Mouse (Mus musculus) right cerebral cortex, postnatal 14 days (tissue): Measurements from ENCODE around the gene Zbed4.
"Not testable (repeated sequence)": the region's sequence is repeated elsewhere in the genome, so short reads cannot be mapped to it uniquely, and the experiment has no call there.

ENCODE experiments used
- DNase-seq: peaks from one replicate; pipeline ENCODE4 v3.0.0; 2022

Zbed4 gene

DNA sequence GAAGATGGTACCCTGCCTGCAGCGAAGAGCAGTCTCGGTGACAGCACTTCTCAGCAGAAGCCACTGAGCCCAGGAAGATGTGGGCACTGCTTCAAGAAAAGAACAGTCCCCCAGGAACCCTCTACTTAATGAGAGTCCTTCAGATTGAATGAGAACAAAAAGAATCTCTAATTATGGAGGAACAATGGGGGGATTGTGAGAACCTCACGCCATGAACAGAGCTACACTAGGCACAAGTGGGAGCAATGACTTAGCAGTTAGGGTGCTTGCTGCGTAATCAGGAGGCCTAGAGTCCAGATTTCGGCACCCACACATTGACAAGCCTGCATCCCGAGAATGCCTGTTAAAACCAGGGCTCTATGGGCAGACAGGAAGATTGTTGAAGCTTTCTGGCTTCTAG is 10.1 kb upstream of the Zbed4 start:
- DNase-seq = no peak

DNA sequence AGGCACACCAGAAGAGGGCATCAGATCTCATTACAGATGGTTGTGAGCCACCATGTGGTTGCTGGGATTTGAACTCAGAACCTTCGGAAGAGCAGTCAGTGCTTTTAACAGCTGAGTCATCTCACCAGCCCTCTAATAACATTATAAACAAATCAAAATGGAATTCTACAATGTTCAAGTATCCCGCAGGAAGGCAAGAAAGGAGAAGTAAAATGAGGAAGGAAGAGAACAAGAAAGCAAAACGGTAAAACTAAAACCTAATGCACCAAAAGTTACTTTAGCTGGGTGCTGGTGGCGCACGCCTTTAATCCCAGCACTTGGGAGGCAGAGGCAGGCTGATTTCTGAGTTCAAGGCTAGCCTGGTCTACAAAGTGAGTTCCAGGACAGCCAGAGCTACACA is 8.1 kb upstream of the Zbed4 start:
- DNase-seq = not testable (repeated sequence)

DNA sequence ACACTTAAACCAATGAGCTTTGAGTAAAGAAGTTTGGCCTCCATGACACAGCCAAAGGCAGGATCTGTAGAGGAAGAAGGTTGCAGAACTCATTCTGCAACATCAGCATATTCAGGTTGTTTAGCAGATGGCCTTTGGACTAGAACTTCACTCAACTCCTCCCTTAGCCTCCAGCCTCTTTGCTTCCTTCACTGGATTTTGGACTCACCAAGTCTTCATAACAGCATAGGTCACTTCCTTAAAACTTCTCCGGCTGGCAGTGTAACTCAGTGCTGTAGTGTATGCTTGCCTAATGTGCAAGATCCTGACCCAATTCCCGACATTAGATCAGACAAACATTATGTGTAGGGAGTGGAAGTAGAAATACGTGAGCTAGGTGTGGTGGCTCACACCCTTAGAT is 6.1 kb upstream of the Zbed4 start:
- no peak for DNase-seq

DNA sequence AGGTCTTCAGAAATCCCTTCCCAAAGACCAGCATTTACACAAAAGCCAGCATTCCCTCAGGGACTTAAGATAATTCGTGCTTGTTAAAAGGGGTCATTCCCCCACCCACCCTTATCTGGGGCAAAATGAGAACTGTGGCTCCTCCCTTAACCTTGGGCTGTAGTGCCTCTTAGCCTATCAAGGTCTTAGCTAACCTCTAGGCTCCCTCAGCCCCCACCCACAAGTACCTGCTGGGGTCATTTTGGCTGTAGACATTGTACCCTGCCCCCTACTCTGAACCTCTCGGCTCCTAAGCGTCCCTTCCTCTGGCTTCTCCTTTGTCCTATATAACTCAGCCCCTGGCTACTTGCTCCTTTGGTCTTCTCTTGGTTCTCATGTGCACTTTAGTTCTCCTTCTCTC is 5.5 kb upstream of the Zbed4 start:
- DNase-seq = no peak

DNA sequence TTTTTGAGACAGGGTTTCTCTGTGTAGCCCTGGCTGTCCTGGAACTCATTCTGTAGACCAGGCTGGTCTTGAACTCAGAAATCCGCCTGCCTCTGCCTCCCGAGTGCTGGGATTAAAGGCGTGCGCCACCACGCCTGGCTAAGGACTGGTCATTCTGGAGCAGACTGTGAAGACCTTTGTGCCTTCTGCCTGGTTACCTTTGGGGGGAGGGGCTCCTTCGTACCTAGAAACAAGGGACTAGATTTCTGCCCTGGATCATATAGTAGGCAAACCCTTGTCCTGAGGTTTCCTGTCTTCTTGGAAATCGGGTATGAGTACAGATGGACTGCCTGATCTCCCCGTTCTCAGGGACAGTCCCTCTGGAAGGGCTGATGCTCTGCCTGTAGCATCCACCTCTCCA is 1.8 kb upstream of the Zbed4 start:
- not testable (repeated sequence) for DNase-seq

DNA sequence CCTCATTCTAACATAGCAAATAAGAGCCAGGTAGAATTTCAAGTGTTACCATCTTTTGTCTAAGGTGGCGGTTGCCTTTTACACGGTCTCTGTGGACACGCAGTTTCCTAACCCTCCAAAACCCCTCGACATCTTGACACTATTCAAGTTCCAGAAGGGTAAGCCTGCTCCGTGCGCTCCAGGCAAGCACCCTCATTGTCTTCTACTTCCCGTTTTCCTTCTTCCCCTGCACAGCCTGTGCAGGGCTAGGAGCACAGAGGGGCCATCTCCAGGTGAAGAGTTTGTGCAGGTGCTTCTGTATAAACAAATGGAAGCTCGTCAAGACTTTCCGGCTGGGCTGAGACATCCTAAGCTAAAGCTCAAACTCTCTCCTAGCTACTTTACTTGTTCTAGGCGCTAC is 1.4 kb upstream of the Zbed4 start:
- DNase-seq = no peak

DNA sequence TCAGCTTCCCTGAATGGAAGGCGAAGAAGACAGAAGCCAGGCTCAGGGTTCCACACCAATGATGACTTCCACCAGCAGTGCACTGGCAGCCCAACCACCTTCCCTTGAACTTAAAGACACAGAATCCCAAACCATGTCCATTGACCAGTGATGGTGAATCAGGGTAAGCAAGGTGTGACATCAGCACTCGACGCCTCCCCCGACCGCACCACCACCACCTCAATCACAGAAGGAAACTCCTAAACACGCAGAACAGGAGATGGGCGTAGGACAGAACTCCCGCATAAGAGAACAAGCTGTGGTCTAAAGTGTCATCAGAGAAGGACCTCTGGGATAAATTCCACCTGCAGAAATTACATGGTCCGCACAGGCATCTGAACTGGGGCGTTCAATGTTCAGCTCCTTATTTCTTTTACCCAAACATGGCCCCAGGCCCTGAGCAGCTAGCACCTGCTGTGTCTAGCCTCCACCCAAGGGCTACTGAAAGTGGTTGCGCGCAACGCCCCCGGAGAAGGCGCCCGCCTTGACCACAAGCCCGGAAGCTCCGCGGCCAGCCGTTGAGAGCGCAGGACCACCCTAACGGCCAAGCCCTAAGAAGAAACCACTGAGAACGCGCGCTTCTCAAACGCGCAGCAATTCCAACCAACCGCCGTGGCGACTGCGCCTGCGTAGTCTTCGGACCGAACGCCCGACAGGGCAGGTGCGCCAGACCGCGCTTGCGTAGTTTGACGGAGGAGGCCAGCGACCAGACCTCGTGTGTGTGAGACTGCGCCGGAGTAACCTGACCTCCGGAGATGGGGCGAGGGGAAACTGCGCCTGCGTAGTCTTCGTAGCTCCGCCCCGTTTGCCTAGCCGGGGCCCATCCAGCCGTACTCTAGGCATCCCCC is 540 bp upstream of the Zbed4 start:
- peak; percentile 98 for DNase-seq

DNA sequence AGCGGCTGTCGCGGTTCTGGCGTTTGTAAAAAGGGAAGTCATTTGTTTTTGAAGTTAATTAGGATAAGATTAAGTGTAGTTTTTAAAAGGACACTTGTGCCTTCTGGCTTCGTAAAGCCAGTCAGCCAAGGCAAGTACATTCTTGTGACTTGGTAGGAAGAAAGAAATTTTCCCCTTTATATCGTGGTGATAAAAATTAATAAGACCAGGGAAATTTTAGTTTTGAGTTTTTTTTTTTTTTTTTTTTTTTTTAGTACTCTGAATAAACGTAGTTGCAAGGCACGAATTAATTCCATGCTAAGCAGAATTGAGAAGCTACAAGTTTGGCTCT is 908 bp downstream of the Zbed4 start:
- DNase-seq = no peak

DNA sequence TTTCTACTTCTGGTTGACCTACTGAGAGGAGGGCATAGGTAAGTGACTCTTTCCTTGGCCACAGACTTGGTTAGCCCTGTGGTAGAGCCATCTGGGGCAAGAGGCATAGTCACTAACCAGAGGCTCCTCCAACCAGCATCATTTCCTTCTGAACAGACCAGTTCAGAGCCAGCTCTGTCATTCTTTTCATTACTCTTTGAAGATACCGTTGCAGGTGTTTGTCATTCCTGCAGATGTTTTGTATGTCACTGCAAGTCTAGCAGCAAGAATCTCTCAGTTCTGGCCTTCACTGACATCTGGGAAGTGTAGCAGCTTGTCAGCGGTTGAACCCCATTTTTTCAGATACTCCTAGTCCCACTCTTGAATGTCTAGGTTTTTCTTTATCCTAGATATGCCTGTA is 3.4 kb downstream of the Zbed4 start:
- DNase-seq = no peak

DNA sequence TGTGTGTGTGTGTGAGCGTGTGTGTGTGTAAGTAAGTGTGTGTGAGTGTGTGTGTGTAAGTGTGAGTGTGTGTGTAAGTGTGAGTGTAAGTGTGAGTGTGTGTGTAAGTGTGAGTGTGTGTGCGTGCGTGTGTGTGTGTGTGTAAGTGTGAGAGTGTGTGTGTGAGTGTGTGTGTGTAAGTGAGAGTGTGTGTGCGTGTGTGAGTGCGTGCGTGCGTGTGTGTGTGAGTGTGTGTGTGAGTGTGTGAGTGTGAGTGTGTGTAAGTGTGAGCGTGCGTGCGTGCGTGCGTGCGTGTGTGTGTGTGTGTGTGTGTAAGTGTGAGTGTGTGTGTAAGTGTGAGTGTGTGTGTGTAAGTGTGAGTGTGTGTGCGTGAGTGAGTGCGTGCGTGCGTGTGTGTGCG is 4.3 kb downstream of the Zbed4 start:
- no peak for DNase-seq

DNA sequence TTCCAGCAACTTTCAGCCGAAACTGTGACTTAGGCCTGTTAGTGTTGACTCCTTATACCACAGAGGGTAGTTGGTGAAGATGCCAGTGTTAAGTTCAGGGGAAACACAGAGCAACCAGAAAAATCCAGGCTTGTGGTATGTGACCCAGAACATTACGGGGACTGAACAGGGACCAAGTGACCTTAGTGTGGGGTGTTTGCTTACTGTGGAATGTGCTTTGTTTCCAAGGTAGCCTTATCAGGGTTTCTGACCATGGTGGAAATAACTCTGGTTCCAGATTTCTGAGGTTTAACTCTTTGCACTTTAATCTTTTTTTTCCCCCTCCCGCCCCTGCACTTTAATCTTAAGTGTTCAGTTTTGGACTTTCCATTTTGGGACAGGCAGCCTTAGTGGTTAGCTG is 6.6 kb downstream of the Zbed4 start:
- no peak for DNase-seq

DNA sequence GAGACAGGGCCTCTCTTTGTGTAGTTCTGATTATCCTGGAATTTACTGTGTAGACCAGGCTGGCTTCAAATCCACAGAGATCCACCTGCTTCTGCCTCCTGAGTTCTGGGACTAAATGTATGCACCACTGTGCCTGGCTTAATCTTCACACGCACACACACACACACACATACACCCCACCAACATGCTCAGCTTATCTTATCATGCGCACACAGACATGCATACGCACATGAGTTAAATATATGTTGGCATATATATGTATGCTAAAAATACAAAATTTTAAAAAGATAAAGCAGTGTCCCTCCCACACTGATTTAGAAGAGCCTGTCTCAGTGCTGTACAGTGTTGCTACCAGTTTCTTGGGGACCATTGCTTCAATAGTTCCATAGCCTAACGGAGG is 10.1 kb downstream of the Zbed4 start:
- no peak for DNase-seq

DNA sequence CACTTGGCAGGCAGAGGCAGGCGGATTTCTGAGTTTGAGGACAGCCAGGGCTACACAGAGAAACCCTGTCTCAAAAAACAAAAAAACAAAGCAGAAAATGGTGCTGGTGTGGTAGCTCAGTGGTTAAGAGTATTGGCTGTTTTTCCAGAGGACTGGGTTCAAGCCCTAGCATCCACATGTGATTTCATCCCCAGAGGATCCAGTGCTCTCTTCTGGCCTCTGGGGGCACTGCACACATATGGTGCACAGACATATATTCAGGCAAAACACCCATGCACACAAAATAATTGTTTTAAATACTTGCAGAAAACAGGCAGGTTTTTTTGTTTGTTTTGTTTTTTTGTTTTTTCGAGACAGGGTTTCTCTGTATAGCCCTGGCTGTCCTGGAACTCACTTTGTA is 14.7 kb downstream of the Zbed4 start:
- DNase-seq = not testable (repeated sequence)

DNA sequence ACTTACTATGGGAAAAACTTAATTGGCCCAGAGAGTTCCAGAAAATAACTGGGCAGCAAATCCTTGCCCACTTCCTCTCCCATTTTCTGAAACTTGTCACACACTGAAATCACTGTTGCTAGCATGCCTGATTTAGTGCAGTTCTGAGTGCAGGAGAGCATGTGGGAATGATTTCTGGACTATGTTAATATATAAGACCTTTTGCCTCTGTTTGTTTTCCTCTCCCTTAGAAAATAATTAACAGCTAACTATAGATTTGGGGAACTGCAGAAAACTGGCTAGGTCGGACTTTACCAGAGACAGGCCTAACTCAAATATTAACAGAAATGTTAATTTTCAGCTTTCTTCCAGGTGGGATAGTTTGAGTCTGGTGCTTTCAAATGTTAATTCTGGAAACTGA is 17.1 kb downstream of the Zbed4 start:
- DNase-seq = no peak

DNA sequence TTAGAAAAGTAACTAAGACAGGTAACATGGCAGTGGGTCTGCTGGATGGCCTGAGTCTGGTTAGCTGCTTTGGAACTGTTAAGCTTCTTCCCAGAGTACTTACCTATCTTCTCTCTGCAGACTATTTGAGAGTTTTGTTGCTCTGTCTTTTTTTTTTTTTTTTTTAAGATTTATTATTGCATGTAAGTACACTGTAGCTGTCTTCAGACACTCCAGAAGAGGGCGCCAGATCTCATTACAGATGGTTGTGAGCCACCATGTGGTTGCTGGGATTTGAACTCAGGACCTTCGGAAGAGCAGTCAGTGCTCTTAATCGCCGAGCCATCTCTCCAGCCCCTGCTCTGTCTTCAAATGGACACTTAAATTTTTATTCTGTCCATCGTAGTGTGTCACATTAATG is 23.2 kb downstream of the Zbed4 start:
- DNase-seq = not testable (repeated sequence)

DNA sequence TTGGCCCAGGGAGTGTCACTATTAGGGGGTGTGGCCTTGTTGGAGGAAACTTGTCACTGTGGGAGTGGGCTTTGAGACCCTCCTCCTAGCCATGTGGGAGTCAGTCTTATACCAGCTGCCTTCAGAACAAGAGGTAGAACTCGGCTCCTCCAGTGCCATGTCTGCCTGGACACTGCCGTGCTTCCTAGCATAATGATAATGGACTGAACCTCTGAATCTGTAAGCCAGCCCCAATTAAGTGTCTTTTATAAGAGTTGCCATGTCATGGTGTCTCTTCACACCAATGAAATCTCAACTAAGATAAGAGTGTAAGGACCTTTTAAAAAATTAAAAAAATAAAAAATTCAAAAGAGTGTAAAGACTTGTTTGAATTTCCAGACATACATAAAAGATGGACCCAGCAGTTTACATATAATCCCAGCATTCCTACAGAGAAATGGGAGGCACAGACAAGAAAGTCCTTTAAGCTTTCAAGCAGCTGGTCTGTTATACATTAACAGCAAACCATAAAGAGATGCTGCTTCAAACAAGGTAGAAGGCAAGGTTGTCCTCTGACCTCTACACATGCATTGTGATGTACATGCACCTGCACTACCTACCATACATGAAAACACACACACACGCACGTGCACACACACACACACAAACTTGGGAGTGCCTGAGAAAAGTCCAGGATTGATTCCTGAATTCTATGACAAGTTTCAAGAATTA is 40.8 kb downstream of the Zbed4 start:
- DNase-seq = no peak

DNA sequence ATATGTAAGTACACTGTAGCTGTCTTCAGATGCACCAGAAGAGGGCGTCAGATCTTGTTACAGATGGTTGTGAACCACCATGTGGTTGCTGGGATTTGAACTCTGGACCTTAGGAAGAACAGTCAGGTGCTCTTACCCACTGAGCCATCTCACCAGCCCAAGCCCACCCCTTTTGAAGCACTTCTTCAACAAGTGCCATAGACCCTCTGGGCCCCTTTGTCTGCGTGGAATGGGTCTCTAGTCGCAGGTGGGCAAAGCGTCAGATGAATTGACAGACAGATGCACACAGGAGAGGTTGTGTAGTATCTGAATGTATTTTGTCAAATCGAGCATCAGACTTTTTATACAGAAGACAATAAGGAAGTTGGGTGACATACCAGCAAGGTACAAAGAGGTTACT is 43.3 kb downstream of the Zbed4 start:
- not testable (repeated sequence) for DNase-seq

DNA sequence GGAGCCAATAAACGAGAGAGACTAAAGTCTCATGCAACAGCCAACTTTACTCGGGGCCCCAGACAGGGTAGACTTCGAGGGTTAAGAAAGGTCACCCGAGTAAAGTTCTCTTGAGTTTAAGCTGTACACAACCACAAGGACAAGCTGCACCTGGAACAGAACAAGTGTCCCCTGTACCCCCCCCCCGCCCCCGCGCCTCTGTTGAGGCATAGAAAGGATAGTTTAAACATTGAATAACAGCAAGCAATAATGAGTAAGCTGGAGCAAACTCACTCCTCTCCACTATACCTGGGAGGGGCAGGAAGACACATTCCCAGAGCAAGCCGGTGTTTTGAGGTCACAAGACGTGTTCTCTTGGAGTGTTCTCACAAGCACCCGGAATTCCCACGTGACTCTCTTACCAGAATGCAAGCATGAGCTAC is 48.5 kb downstream of the Zbed4 start:
- no peak for DNase-seq

DNA sequence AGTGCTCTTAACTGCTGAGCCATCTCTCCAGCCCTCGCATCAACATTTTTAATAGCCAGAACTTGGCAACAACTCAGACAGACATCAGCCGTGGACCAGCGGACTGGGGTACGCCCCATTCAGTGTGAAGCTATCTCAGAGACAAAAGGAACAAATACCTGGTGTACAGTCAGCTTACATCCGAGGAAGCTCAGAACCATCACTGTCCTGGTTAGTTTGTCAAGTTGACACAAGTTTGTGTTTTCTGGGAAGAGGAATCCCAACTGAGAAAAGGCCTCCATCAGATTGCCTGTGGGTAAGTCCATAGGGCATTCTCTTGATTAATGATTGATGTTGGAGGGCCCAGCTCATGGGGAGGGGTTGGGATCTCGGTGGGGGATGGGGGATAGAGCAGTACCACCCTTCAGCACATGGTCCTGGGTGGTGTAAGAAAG is 49.5 kb downstream of the Zbed4 start:
- no peak for DNase-seq

DNA sequence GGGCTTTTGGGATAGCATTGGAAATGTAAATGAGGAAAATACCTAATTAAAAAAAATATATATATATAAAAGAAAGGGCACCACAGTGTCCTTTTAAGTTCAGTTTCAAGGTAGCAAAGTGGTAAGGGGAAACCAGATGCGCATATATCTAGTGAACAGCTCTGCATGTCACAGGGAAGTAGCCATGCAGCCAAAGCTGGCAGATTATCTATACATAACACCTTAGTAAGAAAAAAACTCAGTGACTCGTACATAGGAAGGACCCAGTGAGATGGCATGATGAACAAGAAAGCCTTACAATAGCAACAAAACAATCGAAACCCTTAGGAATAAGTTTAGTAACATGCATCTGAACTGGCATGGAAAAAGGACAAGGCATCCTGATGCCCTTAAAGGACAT is 50.4 kb downstream of the Zbed4 start:
- DNase-seq = no peak

DNA sequence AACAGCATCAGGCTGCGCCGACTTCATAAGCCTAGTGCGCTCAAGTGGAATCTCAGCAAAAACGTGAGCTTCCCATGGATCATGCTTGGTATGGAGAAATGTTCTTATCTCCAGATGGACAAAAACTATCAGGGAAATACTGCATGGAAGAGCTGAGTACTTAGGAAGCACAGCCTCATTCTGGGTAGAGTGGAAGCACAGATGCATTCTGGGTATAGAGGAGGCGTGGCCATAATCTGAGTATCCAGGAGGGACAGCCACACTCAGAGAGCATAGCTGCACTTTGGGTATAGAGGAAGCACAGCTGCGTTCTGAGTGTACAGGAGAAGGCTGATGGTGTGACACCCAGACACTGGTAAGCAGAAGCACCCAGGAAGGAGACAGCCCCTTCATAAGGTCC is 50.9 kb downstream of the Zbed4 start:
- no peak for DNase-seq

DNA sequence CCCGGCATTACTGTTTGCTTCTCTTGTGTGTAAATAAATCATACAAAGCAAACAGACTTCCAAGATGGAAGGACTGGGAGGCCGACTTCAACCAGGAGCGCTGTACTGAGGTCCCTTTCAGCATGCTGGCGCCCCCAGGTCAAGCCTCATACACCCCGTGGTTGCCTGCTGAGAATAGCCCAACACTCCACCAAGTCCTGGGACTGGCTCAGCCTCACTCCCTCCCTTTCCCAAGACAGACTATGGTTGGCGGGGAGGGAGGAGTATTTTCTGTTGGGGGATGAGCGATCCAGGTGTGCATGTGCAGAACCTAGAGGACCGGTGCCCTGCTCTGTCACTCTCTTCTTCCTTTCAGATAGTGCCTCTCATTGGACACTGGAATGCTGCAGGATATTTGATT is 56.7 kb downstream of the Zbed4 start:
- DNase-seq = no peak

DNA sequence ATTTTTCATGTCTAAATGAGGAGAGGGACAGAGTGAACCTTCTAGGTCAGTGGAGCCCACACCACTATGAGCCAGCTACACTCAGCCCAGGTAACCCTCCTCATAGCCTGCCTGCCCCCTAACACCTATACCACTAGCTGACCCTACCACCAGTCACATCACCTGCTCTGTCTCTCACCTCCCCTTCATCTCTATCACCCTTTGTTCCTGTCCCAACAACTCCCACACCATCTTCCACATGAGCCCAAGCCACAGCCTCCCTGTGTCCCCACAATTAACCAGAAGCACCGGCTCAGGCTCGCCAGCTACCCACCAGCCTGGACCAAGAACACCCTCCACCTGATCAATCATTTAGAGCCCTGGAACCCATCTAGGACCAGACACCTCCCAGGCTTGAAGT is 58.9 kb downstream of the Zbed4 start:
- no peak for DNase-seq

DNA sequence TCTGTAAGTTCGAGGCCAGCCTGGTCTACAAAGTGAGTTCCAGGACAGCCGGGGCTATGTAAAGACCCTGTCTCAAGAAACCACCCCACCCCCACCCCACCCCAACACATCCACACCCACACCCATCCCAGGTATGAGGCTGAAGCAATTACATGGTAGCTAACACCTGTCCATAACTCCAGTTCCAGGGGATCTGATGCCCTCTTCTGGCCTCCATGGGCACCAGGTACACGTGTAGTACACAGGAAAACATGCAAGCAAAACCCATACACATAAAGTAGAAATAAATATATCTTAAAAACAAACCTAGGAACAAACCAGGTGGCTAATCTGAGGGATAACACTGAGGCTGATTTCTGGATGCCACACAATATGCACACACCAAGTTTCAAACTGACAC is 61.8 kb downstream of the Zbed4 start:
- no peak for DNase-seq

DNA sequence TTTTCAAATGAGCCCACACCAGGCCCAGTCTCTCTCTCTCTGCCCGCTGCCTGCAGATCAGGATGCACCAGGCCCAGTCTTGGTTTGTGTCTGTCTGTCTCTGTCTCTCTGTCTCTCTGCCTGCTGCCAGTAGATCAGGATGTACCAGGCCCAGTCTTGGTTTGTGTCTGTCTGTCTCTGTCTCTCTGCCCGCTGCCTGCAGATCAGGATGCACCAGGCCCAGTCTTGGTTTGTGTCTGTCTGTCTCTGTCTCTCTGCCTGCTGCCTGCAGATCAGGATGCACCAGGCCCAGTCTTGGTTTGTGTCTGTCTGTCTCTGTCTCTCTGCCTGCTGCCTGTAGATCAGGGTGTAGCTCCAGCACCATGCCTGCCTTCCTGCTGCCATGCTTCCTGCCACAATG is 62.4 kb downstream of the Zbed4 start:
- not testable (repeated sequence) for DNase-seq
